Mouse (Mus musculus) cerebellum, adult 9-11 months (tissue): ENCODE results near the gene Dus1l.
A peak's percentile ranks its signal among the peaks of the same experiment; 100 is the strongest.
"Not testable (repeated sequence)": the region's sequence is repeated elsewhere in the genome, so short reads cannot be mapped to it uniquely, and the experiment has no call there.

ENCODE experiments used
- DNase-seq: peaks from one replicate; pipeline ENCODE4 v3.0.0; 2022

Dus1l gene

DNA sequence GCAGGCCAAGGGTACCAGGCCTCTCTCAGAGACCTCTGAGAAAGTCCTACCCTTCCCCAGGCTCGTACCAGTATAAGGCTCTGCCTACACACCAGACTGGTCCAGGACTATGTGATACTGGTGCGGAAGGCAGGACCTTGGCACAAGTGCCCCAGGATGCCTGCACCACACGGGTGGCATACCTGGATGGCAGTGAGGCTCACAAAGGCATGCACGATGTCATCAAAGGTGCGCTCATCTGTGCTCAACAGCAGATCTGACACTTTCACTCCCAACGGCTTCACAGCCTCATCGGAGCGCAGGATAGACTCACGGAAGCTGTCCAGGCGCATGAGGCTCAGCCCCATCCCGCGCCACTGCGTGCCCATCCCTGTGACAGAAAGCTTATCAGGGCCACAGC is 22.0 kb upstream of the Dus1l start:
- DNase-seq, result peak; percentile 38

DNA sequence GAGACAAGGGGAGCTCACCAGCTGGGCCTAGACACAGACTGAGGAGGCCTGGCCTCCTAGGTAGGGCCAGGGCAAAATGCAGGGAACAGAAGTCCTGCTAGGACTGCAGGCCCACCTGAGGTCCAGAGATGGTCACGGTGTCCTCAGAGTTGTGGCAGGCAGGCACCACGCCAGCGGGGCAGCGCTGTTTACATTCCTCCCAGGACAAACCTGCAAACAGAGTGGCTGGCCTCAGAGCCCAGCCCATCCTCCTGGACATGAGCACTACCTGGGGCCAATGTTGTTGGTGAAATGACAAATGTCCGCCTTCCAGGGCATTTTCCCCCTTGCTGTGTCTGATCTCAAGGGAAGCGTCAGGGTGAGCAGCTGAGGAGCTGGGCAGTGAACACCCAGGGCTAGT is 21.2 kb upstream of the Dus1l start:
- peak; percentile 13 for DNase-seq

DNA sequence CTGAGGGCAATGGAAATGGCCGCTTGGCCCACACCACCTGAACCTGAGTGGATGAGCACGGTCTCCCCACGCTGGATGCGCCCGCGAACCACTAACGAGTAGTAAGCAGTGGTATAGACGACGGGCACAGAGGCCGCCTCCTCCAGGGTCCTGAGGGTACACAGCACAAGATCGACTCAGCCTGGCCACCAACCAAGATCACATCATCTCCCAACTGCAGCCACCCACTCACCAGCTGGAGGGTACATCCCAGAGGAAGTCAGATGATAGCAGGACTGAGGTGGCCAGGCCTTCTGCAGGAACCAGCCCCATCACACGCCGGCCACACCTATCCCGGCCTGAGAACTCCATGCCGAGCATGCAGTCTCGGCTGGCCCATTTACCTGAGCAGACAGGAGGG is 15.9 kb upstream of the Dus1l start:
- DNase-seq, result no peak

DNA sequence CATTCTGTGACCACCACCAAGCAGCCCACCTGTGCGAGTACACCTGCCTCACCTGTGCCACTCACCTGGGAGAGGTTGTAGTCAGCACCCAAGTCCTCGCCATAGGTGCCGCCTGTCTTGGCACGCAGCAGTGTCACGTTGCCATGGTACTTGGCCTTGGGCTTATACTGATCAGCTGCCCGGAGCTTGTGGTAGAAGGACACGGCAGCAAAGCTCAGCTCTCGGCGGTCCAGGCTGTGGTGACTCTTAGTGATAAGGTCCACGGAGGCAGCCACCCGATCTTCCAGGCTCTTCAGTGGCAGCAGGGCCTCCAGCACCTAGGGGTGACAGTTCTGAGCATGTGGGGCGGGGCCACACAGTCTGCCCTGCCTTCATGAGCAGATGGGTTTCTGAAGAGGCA is 11.8 kb upstream of the Dus1l start:
- DNase-seq, result no peak

DNA sequence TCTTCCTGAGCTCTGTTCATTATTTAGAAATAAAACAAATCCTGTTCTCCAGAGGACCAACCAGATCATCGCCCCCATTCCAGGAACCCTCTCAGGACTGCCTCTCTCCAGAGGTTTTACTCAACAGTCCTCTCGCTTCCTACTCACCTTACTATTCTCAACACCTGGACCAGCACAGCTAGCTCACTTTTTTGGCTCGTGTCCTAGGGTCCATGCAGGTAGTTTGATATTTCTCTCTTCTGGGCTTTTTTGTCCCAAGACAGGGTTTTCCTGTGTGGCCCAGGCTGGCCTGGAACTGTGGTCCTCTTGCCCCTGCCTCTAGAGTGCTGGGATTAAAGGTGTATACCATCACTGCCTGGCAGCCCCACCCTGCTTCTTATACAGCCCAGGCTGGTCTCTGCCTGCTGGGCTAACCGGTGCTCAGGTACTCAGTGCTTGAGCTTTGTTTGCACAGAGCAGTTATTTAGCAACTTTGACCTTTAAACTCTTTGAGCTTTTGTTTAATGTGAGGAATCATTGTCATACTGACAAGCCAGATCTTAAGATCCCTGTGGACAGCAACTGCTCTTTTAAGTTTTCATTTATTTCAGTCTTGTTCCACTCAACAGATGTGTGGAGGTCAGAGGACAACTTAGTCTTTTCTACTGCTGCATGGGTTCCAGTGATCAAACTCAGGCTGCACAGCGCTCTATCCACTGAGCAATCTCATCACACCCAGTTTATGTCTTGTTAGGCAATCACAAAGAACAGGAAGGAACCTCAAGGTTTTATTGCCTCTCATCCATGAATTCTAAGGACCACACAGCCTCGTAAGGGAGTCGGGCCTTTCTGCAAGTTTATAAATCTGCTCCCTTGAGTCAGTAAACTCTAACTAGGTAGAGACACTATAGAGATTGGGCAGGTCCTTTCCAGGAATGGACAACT is 9.4 kb upstream of the Dus1l start:
- no peak for DNase-seq

DNA sequence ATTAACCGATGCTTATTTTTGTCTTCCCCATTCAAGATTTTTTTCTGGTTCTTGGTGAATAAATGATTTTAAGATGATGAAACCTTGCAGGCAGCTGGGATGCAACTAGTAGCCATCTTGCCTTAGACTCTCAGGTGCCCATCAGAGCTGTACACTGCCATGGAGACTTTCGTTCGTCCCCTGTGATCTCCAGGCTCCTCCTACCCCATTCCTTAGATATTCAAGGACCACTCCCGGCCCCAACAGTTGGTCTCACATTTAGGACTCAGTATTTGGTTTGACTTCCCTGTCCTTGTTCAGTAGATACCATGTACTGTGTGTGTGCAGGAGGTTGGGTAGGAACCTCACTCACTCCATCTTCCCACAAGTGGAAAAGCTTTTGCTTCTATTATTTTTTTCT is 8.6 kb upstream of the Dus1l start:
- no peak for DNase-seq

DNA sequence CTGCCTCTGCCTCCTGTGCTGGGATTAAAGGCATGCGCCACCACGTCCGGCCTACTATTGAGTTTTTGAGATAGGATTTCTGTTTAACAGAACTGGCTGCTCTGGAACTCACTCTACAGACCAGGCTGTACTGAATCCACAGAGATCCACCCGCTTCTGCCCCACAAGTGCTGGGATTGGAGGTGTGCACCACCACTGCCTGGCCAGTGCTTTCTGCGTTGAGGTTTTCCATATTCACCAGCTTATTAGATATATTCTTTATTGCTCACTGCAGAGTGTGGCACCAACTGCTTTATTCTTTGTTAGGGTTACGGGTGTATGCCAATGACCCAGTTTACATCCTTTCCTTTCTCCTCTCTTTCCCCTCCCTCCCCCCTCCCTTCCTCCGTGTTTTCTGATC is 8.1 kb upstream of the Dus1l start:
- no peak for DNase-seq

DNA sequence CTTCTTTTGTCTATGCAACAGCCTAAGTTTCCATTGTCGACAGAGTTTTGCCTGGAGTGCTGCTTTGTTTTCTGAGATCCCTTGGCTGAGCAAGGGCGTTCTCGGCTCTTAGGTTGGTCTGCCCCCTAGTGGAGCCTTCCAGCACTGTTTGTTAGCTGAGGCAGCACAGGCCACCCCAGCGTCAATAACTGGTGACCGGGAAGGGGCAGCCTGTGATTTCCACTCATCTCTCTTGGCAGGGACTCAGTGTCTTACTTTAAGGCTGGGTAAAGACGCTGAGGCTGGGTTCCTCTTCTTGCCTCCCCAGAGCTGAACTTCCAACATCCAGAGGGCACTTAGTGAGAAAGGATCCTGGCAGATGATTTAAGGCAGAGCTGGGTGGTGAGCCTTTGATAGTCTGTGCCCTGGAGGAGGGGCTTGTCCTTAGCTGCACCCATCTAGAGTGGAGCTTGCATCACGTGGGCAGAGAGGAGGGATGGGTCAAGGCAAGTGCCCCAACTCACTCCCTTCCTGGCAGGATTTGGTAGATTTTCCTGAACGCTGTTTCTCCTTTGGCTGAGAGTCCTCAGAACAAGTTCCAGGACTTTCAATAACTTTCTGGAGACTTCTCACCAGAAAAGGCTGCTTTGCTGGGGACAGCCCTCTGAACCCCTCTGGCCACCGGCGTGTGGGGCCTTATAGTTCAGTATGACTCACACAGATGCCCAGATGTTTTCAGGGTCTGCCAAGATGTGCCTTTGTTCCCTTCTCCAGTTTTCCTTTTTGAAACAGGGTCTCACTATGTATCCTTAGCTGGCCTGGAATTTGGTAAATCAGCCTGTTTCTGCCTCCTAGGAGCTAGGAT is 4.1 kb upstream of the Dus1l start:
- DNase-seq, result peak; percentile 81

DNA sequence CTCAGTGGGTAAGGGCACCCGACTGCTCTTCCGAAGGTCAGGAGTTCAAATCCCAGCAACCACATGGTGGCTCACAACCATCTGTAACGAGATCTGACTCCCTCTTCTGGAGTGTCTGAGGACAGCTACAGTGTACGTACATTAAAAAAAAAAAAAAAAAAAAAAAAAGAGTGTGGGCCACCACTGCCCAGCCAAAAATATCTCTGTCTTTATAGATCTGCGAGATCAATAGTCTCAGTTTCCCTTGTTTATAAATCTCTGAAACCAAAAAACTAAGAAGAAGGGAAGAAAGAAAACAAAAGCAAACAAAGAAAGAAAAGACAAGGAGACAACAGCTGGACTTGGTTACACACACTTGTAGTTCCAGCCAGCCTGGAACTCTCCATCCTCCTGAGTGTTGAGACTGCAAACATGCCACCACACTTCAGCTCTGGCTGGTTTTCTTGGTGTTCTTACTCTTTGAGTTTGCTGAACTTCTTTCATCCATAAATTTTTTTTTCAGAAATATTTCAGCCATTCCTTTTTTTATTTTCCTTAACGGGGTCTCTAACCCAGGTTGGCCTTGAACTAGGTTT is 3.2 kb upstream of the Dus1l start:
- DNase-seq, result no peak

DNA sequence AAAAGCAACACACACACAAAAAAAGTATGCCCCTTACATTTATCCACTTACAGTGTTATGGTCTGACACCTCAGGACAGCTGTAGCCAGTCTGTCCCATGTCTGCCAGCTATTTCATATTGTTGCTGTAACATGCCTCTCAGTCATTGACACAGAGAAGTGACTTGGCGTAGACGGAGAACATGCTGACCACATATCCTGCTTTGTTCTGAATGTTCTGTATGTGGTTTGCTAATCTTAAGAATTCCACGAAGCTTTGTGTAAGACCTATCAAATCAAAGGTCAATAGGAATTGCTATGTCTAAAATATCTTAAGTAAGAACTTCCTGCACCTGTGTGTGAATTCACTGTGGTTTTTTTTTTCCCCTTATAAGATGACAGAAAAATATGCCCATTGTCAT is 2.0 kb upstream of the Dus1l start:
- DNase-seq, result no peak

DNA sequence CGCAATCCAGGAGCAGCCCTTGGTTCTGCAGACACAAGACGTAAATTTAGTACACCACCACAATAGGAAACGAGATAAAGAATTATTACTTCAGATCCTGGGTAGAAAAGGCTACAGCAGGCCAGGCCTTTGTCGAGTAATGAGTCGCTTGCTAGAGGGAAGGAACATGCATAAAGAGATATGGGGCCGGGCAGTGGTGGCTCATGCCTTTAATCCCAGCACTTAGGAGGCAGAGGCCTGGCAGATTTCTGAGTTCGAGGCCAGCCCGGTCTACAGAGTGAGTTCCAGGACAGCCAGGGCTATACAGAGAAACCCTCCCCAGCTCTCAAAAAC is 377 bp upstream of the Dus1l start:
- DNase-seq, result no peak

DNA sequence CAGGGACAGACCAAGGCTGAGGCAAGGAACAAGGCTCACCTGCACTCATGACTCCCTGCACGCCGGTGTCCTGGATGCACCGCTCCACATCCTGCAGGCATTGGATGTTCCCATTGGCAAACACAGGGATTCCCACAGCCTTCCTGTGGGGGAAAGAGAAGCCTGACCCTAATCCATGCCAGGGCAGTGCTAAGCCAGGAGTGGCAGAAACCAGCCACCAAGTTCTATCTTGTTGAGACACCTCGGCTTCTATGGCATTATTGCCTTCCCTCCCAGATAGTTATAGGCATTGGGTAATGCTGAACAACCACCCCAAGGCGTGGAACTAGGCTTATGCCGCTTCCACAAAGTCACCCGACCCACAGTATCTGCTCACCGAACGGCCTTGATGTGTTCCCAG is 3.6 kb downstream of the Dus1l start:
- no peak for DNase-seq

DNA sequence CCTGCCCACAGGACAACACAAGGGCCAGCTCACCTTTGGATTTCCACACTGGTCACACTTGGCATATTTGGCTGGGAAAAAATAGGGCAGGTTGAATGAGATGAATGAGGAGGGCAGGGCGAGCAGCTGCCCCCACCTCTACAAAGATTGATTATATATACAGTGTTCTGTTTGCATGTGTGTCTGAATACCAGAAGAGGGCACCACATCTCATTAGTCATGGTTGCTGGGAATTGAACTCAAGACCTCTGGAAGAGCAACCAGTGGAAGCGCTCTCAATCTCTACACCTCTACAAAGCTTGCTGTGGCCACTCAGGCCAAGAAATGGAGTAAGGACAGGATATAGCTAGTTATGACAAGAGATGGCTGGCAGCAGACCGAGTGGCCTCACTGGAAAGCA is 6.4 kb downstream of the Dus1l start:
- peak; percentile 7 for DNase-seq

DNA sequence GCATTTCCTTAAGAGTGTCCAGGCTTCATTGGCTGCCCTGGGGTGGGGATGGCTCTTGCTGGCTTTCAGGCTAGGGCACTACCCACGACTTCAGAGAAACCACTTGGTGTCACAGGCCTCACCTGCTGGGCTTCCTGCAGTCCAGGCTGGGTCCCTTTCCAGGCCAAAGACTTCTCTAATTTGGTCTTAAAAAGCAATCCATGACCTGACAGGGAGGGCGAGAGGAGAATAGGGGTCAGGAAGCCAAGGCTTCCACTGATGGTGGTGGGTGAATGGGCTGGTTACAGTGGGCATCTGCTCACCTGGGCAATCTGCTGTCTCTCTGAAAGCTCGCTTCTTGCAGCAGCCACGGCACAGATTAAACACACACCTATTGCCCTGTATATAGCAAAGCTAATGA is 6.8 kb downstream of the Dus1l start:
- DNase-seq, result peak; percentile 5

DNA sequence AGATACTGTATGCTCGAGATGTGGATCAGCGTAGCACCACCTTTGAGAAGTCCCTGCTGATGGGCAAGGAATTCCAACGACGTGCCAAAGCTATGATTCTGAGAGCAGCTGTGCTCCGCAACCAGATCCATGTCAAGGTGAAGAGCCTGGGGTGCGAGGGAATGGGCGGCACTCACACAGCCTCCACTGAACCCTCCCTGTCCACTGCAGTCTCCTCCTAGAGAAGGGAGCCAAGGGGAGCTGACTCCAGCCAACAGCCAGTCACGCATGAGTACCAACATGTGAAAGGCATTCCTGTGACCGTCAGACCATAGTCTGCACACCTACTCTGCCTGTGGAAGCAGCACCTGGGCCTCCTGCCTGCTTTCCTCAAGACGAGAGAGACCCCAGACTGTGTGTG is 7.7 kb downstream of the Dus1l start:
- not testable (repeated sequence) for DNase-seq

DNA sequence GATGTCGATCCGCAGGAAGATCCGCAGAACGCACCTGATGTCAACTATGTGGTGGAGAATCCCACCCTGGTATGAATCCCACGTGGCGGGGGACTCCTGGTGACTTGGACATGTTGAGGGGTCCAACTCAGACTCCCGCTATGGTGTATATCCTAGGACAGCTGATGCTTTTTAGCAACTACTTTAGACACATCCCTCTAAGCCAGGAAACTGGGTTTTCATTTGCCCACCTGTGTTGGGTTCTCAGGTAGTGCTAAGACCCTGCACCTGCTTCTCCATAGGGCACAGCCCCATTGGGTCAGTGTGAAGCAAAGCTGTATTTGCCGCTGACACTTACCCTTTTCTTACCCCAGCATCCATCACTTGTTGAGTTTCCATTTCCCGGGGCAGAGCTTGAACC is 11.1 kb downstream of the Dus1l start:
- DNase-seq, result no peak

DNA sequence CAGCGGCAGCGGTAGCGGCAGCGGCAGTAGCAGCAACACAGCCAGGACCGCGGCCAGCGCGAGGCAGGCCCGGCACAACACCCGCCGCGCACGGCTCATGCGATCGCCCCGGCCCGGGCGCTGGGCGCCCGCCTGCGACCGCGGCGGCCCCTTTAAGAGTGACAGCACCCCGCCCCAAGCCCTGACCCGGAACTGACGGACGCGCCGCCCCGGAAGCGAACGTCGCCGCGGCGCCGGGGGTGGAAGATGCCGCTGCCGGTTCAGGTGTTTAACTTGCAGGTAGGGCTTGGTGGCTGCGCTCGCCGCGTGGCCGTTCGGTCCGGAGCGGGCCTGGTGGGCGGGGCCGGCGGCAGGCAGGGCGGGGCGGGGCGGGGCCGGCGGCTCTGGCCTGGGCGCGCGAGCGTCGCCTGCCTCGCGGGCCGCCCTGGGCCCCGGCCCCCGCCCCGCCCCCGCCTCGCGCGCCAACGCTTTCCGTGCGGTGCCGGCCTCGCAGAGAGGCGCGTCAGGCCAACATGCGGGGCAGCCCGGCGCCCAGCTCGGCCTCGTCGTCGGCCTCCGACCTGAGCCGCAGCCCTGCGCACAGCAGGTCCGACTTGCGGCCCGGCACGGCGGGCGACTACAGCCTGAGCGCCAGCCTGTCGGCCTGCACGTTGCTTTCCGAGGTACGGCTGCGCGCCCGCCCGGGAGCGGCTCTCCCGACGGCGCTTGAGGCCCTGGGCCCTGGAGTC is 12.0 kb downstream of the Dus1l start, which contains the start of the genes Rfng and Gps1:
TSS of gene Rfng (minus strand) at position 144 of the 728 bp plus-strand sequence.
TSS of gene Gps1 (plus strand) at position 209 of the 728 bp plus-strand sequence.
- DNase-seq, result peak; percentile 83

DNA sequence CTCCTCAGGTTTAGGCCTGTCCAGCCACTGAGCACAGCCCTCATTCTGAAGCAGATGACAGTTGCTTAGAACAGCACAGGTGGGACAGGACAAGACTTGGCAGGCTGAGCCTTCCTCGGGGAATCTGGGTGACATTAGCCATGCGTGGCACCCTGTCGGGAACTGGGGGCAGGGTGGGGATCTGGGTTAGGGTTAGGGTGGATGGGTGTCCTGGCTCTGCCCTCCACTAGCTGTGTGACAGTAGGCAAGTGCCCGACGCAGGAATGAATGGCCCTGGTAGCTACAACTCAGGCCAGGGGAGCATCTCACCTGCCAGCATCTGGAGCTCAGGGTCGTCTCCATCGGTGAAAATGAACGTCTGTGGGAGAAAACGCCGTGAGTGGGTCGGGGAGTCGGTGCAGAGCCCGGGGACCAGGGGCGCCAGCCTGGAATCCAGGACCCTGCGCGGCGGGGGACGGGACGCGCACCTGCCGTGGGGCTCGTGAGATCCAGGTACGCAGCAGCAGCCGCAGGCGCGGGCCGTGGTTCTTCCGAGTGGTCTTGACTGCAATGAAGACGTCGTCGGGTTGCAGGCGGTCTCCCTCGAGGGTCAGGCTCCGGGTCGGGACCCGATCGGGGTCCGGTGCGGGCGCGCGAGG is 12.7 kb downstream of the Dus1l start:
- peak; percentile 62 for DNase-seq

DNA sequence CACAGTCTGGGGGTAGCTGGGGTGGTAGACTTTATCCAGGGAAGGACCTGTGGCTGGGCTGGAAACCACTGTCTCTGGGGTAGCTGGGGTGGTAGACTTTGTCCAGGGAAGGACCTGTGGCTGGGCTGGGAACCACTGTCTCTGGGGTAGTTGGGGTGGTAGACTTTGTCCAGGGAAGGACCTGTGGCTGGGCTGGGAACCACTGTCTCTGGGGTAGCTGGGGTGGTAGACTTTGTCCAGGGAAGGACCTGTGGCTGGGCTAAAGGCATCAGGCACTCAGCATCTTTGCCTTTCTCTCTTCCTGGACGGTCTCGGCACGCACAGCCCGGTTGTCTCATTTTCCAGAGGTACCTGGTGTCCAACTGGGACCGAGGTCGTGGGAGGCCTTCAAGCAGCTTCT is 14.8 kb downstream of the Dus1l start:
- not testable (repeated sequence) for DNase-seq

DNA sequence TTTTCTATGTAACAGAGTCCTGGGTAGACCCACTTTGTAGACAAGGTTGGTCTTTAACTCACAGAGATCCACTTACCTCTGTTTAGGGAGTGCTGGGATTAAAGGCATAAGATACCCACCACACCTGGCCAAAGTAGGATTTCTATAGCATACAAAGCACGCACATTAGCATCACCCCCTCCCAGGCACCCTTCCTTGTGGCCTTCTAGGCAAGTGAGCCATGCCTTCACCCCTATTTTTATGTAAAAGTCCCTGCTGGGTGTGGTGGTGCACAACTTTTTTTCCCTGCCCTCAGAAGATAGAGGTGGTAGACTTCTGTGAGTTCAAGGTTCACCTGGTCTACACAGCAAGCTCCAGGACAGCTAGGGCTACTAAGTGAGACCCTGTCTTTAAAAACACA is 16.3 kb downstream of the Dus1l start:
- DNase-seq, result no peak

DNA sequence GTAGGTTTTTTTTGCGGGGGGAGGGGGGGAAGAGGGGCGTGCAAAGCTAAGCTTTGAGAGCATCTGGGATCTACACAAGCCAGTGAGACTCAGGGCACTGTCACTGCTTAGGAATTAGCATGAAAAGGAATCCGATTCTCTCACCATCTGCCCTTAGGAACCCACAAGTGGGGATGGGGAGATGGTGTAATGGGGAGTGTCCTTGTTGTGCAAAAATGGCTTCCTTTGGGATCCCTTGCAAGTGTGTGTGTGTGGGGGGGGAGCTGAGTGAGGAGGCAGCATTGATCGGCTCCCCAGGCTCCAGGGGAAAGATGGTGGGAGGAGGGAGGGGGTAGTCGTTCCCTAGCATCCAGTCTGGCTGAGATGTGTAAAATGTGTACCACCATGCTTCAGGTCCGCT is 19.1 kb downstream of the Dus1l start:
- no peak for DNase-seq

DNA sequence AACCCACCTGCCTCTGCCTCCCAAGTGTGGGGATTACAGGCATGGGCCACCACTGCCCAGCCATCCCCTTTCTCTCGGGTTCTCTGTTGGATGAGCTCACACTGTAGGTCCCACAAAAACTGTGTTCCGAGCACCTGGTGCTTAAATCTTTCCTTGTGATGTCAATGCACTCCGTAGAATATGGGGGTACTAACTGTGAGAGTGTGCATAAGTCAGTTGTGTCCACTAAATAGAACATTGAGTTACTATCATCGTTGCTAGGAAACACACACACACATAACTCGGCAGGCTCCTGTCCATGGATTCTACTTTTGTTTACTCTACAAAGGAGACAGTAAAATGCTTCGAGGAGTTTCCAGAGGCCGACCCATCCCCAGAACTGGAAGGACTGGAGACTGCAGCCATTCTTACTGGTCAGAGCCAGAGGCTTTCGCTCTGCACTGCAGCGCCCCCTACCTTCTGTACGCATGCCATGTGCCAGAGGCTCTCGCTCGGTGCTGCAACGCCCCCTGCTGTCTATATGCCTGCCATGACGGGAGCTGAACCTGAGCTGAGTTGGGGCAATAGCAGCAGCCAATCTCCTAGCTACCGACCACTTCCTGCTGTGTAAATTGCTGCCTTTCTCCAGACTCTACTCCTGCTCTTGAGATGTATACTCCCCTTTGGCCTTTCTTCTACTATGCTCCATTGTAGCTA is 20.3 kb downstream of the Dus1l start:
- DNase-seq, result peak; percentile 90
